Mouse (Mus musculus) liver, embryonic 12.5 days (tissue): Measurements from ENCODE around the gene Lama4. TPM values are rescaled to one million over a fixed set of nuclear protein-coding genes. Genes with fewer than 3 reads are reported as not detected.

Experiments used
- ATAC-seq: fragments of 200-750 bp; cut with Nextera tagmentation; 2 replicates; pipeline ENCODE4 v1.8.0; 2017; ENCODE audit warnings: moderate number of reproducible peaks, mild to moderate bottlenecking, moderate library complexity
- H3K27ac ChIP-seq: fragments of 300-500 bp; sonication (generic); 2 replicates; pipeline ENCODE4 v1.5.1; 2016; ENCODE audit warnings: mild to moderate bottlenecking
- H3K27me3 ChIP-seq: fragments of 300-500 bp; sonication (generic); replicated peaks from 2 replicates; pipeline ENCODE4 v1.6.1; 2016; ENCODE audit warnings: mild to moderate bottlenecking, moderate library complexity
- H3K36me3 ChIP-seq: fragments of 300-500 bp; sonication (generic); 2 replicates; pipeline ENCODE4 v1.6.1; 2016; ENCODE audit warnings: mild to moderate bottlenecking, moderate library complexity
- H3K4me1 ChIP-seq: fragments of 300-500 bp; sonication (generic); 2 replicates; pipeline ENCODE4 v1.6.1; 2016
- H3K4me2 ChIP-seq: fragments of 300-500 bp; sonication (generic); 2 replicates; pipeline ENCODE4 v1.6.1; 2016; ENCODE audit warnings: mild to moderate bottlenecking, moderate library complexity
- H3K4me3 ChIP-seq: fragments of 300-500 bp; sonication (generic); 2 replicates; pipeline ENCODE4 v1.5.1; 2016; ENCODE audit warnings: mild to moderate bottlenecking, moderate library complexity
- H3K9ac ChIP-seq: fragments of 300-500 bp; sonication (generic); 2 replicates; pipeline ENCODE4 v1.6.1; 2016; ENCODE audit warnings: mild to moderate bottlenecking, moderate library complexity
- H3K9me3 ChIP-seq: fragments of 300-500 bp; sonication (generic); replicated peaks from 2 replicates; pipeline ENCODE4 v1.6.1; 2016; ENCODE audit warnings: mild to moderate bottlenecking, moderate library complexity
- WGBS: fragments of 180-500 bp; shearing (Covaris S2); methylation state at CpG from one replicate; pipeline ENCODE4 v1.1.7; 2016; ENCODE audit not compliant: insufficient replicate concordance; 5-methylcytosine and 5-hydroxymethylcytosine counted together
- polyA plus RNA-seq: library from polyadenylated mRNA; unstranded; fragments of >200 nt; fragmentation: Nextera tagmentation; extraction: Ambion mirVana; gene quantifications from 2 replicates; pipeline ENCODE4 v1.2.1, GENCODE M21; 2016

Gene Lama4
- polyA plus RNA-seq, 1 experiment from 2014 or later = 2.8 TPM

DNA sequence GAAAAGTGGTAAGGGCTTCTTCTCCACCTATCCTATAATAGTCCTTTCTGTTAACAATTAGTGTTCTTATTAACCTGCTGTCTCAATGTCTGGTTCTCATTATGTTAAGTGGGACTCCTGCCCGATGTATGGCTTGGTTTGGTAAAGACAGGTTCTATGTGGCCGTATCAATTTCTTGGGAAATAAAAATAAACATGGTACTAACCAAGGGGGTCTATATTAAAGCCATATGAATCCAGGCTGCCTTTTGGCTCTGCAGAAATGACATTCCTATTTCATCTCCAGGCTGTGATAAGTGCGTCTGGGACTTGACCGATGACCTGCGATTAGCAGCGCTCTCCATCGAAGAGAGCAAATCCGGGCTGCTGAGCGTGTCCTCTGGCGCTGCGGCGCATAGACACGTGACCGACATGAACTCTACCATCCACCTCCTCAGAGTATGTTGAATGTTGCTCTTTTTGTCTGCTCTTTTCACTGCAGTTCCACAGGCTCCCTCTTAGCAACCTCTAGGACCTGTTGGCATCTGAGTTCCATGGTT, 64.9 kb downstream of the Lama4 start:
- Histone ChIP-seq H3K4me2 (no peak overlapping the region), H3K9ac (no peak overlapping the region), H3K36me3 (no peaks in the 10 kb centered on the region), H3K27ac (no peak overlapping the region), H3K27me3 (no peaks in the 10 kb centered on the region), H3K4me1 (no peaks in the 10 kb centered on the region), H3K4me3 (no peak overlapping the region), H3K9me3 (no peaks in the 10 kb centered on the region)
- ATAC-seq = no peak
- WGBS = 82% methylated on average over 14 of the region's 14 CpGs

DNA sequence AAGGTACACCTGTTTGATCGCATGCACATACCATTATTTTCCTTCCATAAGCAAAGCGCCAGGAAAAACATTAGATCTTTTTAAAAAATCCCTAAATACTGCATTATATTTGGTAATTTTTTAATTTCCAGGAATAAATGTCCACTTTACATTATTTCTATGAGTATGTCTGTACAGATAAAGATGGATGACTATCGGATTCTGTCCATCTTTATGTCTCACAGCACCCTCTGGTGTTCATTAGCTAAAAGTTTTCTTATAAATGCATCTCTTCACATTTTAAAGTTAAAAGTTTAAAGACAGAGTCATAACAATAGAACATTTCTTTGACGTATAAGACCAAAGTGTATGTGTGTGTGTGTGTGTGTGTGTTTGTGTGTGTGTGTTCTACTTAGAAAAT, 74.2 kb downstream of the Lama4 start:
- Histone ChIP-seq H3K4me1 (no peaks in the 10 kb centered on the region), H3K4me3 (no peak overlapping the region), H3K27me3 (no peaks in the 10 kb centered on the region), H3K36me3 (no peaks in the 10 kb centered on the region), H3K27ac (no peak overlapping the region), H3K4me2 (no peak overlapping the region), H3K9ac (no peak overlapping the region), H3K9me3 (no peaks in the 10 kb centered on the region)
- 47% methylated on average over 4 of the region's 4 CpGs for WGBS
- no peak for ATAC-seq

DNA sequence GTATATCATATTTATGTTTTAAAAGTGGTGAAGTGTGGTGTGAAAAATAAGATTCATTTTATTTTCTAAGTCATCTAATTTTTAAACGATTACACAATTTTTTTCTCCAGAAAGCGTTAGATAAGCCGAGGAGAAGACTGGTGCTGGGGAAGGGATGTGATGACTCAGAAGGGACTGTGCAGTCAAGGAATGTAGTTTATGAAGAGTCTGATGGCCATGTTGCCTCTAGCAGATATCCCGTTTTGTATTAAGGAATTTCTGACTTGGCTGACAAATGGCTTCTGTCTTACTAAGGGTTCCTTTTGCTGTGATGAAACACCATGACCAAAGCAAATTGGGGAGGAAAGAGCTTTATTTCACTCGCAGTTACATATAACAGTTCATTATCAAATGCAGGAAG, 74.7 kb downstream of the Lama4 start:
- no peaks in the 10 kb centered on the region for H3K27me3 ChIP-seq
- no peak overlapping the region for H3K27ac ChIP-seq
- no peaks in the 10 kb centered on the region for H3K36me3 ChIP-seq
- no peaks in the 10 kb centered on the region for H3K4me1 ChIP-seq
- no peak overlapping the region for H3K4me3 ChIP-seq
- no peak for ATAC-seq
- H3K9ac ChIP-seq = no peak overlapping the region
- H3K9me3 ChIP-seq = no peaks in the 10 kb centered on the region
- H3K4me2 ChIP-seq = no peak overlapping the region
- WGBS = 52% methylated on average over 5 of the region's 5 CpGs

DNA sequence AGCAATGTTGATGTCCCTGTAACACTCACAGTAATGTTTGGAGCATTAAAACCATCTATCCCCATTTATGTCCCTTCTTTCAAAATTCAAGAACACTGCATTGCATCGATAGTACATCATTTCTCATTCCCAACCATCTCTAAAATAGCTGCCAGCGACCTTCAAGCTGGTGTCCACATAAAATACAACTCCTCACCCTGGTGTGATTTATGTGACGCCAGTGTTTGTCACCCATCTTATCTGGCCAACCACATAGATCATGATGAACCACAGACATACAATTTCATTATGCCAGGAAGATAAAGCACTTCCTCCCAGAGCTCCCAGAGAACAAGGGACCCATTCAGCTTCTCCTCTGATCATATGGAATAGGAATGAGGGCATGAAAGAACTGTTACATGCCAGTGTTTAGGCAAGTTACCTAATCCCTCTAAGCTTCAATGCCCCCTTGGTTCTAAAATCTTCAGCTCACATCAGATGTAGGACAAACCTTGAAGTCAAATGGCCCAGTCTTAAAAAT, 79.2 kb downstream of the Lama4 start:
- Histone ChIP-seq H3K4me1 (no peaks in the 10 kb centered on the region), H3K36me3 (no peaks in the 10 kb centered on the region), H3K9ac (no peak overlapping the region), H3K4me3 (no peak overlapping the region), H3K4me2 (no peak overlapping the region), H3K27me3 (no peaks in the 10 kb centered on the region), H3K9me3 (no peaks in the 10 kb centered on the region), H3K27ac (no peak overlapping the region)
- WGBS = 32% methylated on average over 3 of the region's 3 CpGs
- no peak for ATAC-seq

DNA sequence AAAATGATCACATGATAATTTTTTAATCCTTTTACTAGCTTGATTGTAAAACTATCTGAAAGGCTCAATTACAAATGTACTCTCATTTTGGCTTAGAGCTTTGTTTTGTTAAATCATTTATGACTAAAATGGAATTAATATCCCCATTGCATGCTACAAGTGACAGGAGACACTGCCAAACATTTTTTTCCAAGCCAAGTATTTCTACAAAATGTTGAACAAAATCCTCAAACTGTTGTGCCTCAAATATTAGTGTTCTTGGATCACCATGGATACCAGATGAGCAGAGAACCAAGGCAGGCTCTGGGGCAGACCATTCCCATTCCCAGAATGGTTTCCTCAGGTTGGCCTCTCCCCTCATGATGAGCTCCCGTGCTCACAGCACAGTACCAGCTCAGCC, 79.8 kb downstream of the Lama4 start:
- H3K36me3 ChIP-seq = no peaks in the 10 kb centered on the region
- no peaks in the 10 kb centered on the region for H3K27me3 ChIP-seq
- WGBS = 74% methylated on average over 1 of the region's 1 CpGs
- no peaks in the 10 kb centered on the region for H3K4me1 ChIP-seq
- no peak overlapping the region for H3K27ac ChIP-seq
- H3K9me3 ChIP-seq = no peaks in the 10 kb centered on the region
- no peak for ATAC-seq
- no peak overlapping the region for H3K9ac ChIP-seq
- H3K4me2 ChIP-seq = no peak overlapping the region
- no peak overlapping the region for H3K4me3 ChIP-seq

DNA sequence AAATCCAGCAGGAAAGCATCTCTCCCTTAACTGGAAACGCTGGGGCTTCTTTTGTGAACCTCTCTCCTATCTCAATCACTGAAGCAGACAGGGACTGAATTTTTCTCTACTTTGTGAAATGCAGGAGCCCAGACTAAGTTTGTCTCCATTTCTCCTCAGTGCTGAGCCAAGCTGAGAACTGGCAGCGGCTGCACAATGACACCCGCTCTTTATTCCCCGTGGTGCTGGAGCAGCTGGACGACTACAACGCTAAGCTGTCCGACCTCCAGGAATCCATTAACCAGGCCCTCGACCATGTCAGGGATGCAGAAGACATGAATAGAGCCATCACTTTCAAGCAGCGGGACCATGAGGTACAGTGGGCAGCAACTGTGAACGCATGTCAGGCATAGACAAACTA, 82.5 kb downstream of the Lama4 start:
- H3K4me3 ChIP-seq = no peak overlapping the region
- H3K4me2 ChIP-seq = no peak overlapping the region
- no peak overlapping the region for H3K9ac ChIP-seq
- H3K27ac ChIP-seq = no peak overlapping the region
- WGBS = 77% methylated on average over 10 of the region's 10 CpGs
- ATAC-seq = no peak
- no peaks in the 10 kb centered on the region for H3K9me3 ChIP-seq
- H3K27me3 ChIP-seq = no peaks in the 10 kb centered on the region
- no peaks in the 10 kb centered on the region for H3K4me1 ChIP-seq
- H3K36me3 ChIP-seq = no peaks in the 10 kb centered on the region

DNA sequence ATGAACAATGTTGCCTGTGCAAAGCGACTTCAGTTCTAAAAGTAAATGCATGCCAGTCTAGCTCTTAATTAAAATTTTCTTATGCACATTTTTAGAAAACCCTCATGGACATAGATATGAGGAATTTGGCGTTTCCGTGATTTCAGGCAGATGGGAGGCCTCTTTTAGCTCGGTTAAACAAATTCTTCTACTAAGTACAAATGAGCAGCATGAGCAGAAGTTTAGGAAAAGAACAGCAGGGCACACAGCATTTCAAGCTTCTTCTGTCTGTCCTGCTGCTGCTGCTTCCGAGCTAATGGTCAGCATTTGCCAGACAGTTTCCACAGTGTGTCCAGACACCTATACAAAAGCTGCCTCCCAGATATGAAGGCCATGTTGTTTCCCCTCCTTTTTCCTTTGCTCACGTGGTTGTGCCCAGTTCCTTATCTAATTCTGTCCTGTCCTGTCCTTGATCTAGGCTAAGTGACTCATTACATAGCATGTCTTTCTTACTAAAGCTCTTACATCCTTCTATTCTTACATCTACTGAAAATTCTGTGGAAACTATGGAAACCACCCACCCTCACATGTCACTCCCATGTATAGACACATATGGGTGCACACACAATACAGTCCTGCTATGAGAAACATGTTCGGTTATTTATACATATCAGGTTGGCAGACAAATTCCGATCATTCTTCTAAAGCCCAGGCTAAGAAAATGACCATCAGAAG, 84.4 kb downstream of the Lama4 start:
- no peak overlapping the region for H3K4me3 ChIP-seq
- WGBS = 59% methylated on average over 8 of the region's 8 CpGs

DNA sequence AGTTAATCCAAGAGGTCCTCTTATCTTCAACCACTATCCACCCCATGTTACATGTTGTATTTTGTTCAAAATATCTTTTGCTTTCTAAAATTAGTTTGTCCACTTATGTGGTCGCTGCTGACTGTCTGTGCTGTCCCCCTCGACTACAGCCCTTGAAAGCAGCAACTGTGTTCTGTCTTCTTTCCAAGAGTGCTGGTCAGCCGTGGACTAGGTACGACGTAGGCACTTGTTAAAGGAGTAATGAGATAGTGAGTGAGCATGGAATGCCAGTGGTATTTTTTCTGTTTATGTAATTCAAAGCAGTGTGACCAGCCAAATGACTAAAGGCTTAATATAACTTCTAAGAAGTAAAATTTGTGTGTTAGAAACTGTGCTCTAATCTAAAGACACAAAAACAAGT, 90.7 kb downstream of the Lama4 start:
- Histone ChIP-seq H3K27ac (no peak overlapping the region), H3K36me3 (no peaks in the 10 kb centered on the region), H3K4me3 (no peak overlapping the region), H3K9ac (no peak overlapping the region), H3K4me2 (no peak overlapping the region), H3K27me3 (no peaks in the 10 kb centered on the region), H3K9me3 (no peaks in the 10 kb centered on the region), H3K4me1 (no peaks in the 10 kb centered on the region)
- no peak for ATAC-seq
- 68% methylated on average over 5 of the region's 5 CpGs for WGBS

More for the DNA sequence above, 84.4 kb downstream of the Lama4 start:
- H3K27ac ChIP-seq = no peak overlapping the region
- no peak overlapping the region for H3K9ac ChIP-seq
- no peaks in the 10 kb centered on the region for H3K9me3 ChIP-seq
- no peak for ATAC-seq
- no peaks in the 10 kb centered on the region for H3K4me1 ChIP-seq
- H3K4me2 ChIP-seq = no peak overlapping the region
- H3K27me3 ChIP-seq = no peaks in the 10 kb centered on the region
- no peaks in the 10 kb centered on the region for H3K36me3 ChIP-seq

DNA sequence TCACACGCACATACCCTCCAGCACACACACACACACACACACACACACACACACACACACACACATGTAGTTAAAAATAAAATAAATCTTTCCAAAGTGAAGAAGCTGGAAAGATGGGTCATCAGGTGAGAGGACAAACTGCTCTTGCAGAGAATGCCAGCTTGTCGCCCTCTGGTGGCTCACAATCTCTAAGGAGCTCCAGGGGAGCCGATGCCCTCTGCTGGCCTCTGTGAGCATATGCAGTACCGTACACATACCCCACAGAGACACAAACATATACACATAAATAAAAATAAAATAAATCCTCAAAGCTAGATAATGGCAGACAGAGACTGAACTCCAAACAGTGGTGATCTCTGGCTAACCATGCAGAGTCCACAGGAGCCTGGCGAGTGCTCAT, 99.4 kb downstream of the Lama4 start:
- WGBS = 68% methylated on average over 5 of the region's 5 CpGs
- Histone ChIP-seq H3K36me3 (no peaks in the 10 kb centered on the region), H3K9me3 (no peaks in the 10 kb centered on the region), H3K27me3 (no peaks in the 10 kb centered on the region), H3K27ac (no peak overlapping the region), H3K4me1 (no peaks in the 10 kb centered on the region), H3K9ac (no peak overlapping the region), H3K4me2 (no peak overlapping the region), H3K4me3 (no peak overlapping the region)
- no peak for ATAC-seq

DNA sequence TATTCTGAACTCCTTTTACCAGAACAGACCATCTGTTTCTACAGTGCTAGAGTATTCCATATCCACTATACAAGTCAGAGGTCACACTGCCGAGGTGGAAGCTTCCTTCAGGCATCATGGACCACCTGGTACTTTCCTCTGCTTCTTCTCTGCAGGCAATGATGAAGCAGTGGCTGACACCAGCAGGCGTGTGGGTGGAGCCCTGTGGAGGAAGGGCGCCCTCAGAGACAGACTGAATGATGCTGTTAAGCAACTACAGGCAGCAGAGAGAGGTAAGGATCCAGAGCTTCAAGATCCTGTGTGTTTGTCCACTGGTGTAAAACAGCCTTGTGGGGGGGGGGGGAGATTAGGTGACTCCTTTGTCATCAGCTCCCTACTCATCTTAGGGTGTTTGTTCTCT, 100.1 kb downstream of the Lama4 start:
- no peaks in the 10 kb centered on the region for H3K4me1 ChIP-seq
- H3K27me3 ChIP-seq = no peaks in the 10 kb centered on the region
- no peak overlapping the region for H3K4me3 ChIP-seq
- 56% methylated on average over 3 of the region's 3 CpGs for WGBS
- H3K9me3 ChIP-seq = no peaks in the 10 kb centered on the region
- H3K36me3 ChIP-seq = no peaks in the 10 kb centered on the region
- no peak overlapping the region for H3K4me2 ChIP-seq
- H3K9ac ChIP-seq = no peak overlapping the region
- no peak for ATAC-seq
- no peak overlapping the region for H3K27ac ChIP-seq

DNA sequence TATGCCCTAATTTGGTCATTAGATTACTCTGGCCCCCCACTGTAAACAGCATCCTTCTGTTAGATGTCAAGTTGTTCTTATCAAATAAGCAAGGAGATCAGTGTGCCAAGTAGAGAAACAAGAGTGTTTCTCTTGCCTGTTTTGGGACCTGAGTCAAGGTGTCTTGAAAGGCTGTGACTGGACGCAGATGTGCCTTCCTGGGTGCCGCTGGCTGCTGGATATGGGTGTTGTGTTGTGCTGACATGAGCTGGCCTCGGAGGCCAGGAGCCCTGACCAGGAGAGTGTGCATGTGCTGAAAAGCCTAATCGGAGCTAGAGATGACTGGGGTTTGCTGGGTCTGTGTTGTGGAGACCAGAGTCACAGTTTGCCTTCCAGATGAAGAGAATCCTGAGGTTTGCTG, 100.7 kb downstream of the Lama4 start:
- H3K4me3 ChIP-seq = no peak overlapping the region
- WGBS = 69% methylated on average over 4 of the region's 4 CpGs
- H3K4me1 ChIP-seq = no peaks in the 10 kb centered on the region
- no peak for ATAC-seq
- no peaks in the 10 kb centered on the region for H3K9me3 ChIP-seq
- H3K36me3 ChIP-seq = no peaks in the 10 kb centered on the region
- H3K4me2 ChIP-seq = no peak overlapping the region
- no peak overlapping the region for H3K9ac ChIP-seq
- H3K27ac ChIP-seq = no peak overlapping the region
- no peaks in the 10 kb centered on the region for H3K27me3 ChIP-seq

DNA sequence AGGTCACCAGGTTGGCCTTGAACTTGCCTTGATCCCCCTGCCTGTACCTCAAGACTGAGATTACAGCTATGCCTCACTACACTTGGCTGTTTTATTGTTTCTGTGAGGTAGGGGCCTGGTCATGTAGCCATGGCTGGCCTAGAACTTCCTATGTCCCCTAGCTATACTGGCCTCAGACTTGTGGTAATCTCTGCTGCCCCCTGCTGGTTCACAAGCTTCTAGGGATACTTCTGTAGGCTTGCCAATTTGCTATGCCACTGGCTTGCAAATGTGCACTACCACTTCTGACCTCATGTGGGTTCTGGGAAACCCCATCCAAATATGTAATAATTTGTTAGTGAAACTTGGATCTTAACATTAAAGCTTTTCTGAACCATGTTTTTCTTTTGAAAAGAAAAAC, 101.6 kb downstream of the Lama4 start:
- ATAC-seq = no peak
- H3K4me2 ChIP-seq = no peak overlapping the region
- H3K4me1 ChIP-seq = no peaks in the 10 kb centered on the region
- no peak overlapping the region for H3K27ac ChIP-seq
- H3K9ac ChIP-seq = no peak overlapping the region
- H3K36me3 ChIP-seq = no peaks in the 10 kb centered on the region
- H3K27me3 ChIP-seq = no peaks in the 10 kb centered on the region
- no peaks in the 10 kb centered on the region for H3K9me3 ChIP-seq
- H3K4me3 ChIP-seq = no peak overlapping the region

DNA sequence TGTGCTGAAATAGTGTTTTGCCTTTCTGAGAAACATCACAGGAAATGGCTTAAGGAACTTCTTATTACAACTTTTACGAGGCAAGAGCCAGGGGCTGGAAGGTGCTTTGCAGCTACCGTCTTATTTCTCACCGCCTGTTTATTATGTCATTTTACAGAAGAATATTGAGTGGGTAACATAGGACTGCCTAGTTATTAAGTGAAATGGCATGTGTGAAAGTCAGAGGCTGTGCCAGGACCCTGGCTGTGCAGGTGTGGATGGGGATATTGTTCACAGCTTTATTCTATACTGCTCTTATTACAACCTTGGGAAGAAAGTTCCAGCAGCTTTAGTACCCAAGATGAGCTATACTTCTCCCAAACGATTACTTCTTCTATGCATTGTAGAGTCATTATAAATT, 106.7 kb downstream of the Lama4 start:
- Histone ChIP-seq H3K9me3 (no peaks in the 10 kb centered on the region), H3K27ac (no peak overlapping the region), H3K4me1 (no peaks in the 10 kb centered on the region), H3K4me3 (no peak overlapping the region), H3K36me3 (no peaks in the 10 kb centered on the region), H3K27me3 (no peaks in the 10 kb centered on the region), H3K4me2 (no peak overlapping the region), H3K9ac (no peak overlapping the region)
- no peak for ATAC-seq
- WGBS = 75% methylated on average over 4 of the region's 4 CpGs
